Mouse (Mus musculus): ENCODE measurements at regions not wholly inside any gene's neighbourhood (a gene's known extent, or its start where the extent isn't known, plus 50 kb on each side); places are given as distances from the start of the nearest gene placed in this dataset.
A peak's percentile ranks its signal among the peaks of the same experiment; 100 is the strongest.

DNA sequence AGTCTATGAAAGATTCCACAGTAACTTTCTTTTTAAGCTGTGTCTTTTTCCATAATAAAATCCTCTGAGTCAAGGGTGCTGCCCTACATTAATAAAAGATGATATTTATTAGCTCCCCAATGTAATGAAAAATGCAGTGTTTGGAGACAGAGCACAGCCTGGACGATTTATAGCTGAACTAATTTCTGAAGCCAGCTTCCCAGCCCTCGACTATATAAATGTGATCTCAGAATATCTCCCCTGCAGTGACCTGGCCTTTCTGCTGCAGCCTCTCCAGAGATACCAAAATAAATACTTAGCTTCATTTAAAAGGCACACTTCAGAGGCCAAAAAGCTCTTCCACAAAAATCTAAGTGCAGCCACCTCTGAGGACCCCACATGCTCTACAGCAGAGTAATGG lies 534.7 kb downstream of the Zfp619 start:
- DNase-seq (ENCODE audit: extremely low spot score in 1 of 2, low spot score in 1 of 2): no peak

DNA sequence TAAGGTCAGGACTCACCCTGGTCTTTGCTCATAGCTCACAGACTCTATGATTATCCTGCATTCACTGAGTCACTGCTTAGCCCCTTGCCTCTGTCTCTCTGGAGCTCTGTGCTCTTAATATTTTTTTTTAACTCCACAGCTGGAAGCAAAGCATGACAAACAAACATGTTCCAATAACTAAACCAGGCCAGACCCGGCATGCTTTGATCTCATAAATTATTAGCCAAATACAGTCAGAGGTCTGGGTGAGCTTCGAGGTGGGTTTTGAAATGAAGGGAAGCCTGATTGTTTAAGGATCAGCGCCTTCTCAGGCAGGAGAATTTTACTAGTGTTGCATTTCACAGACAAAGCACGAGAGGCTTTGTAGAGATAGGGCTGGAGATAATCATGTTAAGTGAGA lies 541.3 kb downstream of the Zfp619 start:
- no peak for DNase-seq (ENCODE audit: extremely low spot score in 1 of 2, low spot score in 1 of 2)

DNA sequence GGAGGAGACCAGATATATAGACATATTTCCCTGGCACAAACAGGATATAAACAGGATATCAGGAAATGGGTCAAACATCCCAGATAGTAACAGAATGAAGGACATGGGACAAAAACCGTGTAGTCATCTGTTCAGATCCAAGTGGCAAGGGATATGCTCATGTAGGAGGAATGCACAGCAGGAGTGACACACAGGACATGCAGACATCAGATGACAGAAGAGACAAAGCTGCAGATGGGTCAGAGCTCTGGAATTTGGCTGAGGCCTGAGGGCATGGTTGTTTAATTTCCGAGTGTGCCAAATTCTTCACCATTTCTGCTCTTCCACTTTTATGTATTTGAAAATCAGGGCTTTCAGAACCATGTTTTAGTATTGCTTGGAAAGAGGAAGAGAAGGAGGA lies 547.1 kb downstream of the Zfp619 start:
- no peak for DNase-seq (ENCODE audit: extremely low spot score in 1 of 2, low spot score in 1 of 2)

DNA sequence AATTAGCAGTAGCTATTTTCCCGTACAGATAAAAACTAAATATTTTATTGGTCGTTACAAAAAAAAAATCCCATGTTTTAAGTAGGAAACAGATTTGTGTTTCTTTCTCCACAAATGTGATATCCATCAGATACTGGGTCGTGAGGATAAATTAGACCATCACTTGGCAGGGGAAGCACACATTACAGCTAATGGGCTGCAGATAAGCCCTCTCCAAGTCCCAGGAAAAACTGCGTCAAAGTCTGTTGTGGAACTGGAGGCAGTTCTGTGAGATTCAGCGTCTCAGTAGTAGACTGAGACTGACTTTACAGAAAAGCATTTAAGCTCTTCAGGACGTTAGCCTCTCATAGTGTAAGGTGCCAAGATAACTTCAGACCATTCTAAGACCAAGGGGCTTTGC lies 548.0 kb downstream of the Zfp619 start:
- DNase-seq (ENCODE audit: extremely low spot score in 1 of 2, low spot score in 1 of 2): no peak

DNA sequence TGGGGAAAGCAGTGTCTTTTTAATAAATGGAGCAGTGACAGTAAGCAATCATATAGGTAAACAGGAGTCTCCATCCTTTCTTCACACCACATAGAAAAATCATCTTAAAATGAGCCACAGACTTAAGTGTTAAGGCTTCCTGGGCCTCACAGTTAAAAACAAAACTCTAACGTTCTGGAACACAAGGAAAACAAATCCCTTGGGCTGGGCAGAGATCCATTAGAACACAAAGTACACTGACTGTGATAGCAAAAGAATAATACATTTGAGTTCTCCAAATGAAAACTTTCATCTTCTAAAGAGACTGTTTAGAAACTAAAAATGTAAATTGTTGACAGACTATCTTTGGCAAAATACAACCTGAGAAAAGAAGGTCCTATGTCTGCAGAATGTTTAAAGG lies 549.8 kb downstream of the Zfp619 start:
- no peak for DNase-seq (ENCODE audit: extremely low spot score in 1 of 2, low spot score in 1 of 2)

DNA sequence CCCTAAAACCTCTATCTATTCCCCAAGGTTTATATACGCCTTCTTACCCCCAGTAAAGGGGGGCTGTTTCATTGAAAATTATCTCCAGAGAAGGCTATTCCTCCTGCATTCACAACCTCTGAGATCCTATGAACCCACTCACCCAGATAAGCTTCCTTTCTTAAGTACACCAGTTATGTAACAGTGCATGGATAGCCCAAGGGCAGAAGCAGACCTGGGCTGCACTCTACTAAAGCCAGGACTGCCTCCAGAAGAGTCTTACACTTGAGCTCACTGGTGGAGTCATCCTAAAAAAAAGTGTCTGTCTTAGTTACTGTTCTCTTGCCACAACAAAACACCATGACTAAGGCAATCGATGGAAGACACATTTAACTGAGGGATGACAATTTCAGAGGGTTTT lies 553.7 kb downstream of the Zfp619 start:
- no peak for DNase-seq (ENCODE audit: extremely low spot score in 1 of 2, low spot score in 1 of 2)

DNA sequence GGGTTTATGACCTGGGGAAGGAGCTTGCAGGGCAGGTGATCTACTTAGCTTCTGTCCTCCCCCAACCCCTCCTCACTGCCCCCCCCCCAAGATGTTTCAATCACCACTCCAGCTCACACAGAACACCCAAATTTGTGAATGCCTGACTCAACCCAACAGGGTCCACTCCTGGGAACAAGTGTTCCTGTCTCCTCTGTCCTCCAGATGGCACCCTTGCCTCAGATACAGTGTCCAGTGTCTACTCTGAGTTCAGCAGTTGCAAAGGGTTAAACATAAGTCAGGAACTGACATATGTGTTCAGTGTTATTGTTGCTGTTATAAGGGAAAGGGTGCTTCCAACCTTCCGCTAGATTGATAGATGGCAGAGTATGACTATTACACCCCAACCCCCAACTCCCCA lies 554.9 kb downstream of the Zfp619 start:
- DNase-seq (ENCODE audit: extremely low spot score in 1 of 2, low spot score in 1 of 2): peak in 1 of 2 experiments; percentile 30

DNA sequence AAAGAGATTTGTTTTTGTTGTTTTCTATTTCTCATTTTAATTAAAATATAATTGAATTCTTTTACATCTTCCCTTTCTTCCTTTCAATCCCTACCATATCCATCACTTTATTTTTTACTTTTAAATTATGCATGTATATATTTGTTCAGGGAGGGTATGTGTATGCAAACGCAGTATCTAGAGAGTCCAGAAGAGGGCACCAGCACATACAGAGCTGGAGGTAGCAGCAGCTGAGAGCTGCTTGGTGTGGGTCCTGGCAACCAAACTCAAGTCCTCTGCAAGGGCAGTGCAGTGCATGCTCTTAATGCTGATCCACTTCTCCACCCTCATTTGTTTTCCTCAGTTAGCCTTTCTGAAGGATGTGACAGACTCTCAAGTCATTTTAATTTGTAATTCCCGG lies 568.7 kb downstream of the Zfp619 start:
- DNase-seq (ENCODE audit: extremely low spot score in 1 of 2, low spot score in 1 of 2): no peak

DNA sequence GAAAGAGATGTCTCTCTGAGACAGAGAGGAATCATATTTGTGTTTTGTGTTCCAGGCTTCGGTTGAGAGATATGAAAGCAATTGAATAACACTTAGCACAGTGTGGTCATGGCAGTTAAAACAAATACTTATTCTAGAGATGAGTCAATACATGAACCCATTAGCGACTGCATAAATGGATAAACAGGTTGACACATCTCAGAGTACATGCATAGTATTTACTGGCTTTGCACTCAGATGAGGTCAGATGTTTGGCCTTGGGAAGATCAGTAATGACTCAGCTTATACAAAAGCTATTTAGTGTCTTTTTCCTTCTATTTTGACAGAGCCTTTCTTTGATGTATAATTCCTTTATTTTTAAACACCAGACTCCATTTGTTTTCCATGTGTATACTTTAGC lies 579.5 kb downstream of the Zfp619 start:
- no peak for DNase-seq (ENCODE audit: extremely low spot score in 1 of 2, low spot score in 1 of 2)

DNA sequence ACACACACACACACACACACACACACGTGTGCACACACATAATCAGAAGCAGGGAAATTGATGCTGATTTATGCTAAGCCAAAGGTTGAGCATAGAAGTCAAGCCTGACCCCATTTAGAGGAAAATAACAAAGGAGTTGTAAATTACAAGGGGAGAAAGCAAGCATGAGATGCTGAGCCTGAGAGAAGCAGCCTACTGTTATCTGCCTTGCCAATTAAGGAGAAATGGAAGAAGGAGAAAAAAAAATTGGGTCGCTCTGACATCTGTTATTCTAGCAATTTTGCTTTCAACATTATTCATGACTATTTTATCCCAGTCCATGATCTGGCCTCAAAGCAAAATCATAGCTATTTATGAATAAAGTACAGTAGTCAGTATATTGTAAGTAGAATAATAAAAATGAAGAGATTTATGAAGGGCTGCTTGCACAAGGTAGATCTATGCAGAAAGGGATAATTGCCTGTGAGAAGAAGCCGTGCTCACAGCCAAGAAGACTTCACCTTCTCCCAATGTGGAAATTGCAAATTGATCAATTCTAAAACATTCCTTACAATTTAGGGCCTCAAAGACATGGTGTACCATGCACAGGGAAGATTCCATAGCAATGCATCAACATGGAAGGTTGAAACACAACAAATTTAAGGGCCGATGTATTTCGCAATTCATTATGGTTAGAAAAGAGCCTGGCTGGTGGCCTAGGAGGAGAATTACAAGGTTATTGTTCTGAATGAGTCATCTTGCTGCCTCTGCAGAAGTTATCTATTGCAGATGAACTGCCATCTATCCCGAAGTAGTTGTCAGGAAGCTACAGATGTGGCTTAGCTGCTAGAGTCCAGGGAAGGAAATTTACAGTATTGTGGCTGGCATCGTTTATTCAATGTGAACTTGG lies 585.7 kb downstream of the Zfp619 start:
- no peak for DNase-seq (ENCODE audit: extremely low spot score in 1 of 2, low spot score in 1 of 2)

DNA sequence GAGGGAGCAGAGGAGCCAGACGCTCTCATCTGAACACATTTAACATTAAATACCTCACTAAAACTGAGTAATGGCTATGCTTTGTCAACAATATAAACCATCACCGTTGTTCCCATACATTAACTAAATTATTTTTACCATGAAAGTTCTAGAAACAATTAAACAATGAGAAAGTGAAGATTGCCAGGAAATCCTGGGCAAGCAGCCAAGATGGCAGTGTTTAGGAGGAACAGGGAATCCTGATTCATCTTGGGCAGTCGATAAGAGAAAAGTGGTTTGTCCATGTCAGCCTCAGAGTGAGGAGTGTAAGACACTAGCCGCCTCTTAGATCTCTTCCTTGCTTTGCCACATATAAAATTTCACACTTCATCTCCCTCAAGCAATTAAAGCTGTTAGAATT lies 625.3 kb downstream of the Zfp619 start:
- peak; percentile 1 to 34 for DNase-seq (ENCODE audit: extremely low spot score in 1 of 2, low spot score in 1 of 2)

DNA sequence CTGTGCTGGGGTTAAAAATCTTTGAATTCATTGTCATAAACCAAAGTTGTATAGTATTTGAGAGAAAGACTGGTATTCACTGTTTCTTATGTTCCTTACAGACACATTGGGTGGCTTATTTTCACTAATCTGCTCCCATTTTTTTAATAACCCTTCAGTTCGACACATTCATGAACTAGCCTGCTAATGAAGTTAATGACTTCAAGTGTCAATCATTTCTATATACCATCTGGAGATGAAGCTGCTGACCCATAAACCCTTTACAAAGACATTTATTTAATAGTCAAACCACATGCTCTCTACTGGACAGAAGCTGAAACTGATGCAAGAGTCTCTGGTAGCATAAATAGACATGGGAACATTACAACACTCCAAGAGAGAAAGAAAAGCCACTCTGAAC lies 626.9 kb downstream of the Zfp619 start:
- no peak for DNase-seq (ENCODE audit: extremely low spot score in 1 of 2, low spot score in 1 of 2)

DNA sequence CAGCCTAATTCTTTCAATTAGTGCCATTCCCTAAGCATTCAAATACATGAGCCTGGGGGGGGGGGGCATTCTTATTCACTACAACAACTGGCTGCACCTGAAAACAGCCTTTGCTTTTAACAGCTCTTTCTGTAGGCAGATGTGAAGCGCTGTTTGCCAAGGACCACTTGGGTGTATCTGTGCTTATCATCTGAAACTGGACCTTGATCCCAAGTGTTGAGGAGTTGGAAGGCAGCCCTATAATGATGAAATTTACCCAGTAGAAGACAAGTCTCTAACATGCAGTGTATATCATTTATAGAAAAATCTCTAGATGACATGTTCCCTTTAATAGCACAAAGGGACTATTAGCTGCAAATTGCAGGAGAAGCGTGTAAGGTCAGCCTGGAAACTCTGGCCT lies 660.0 kb downstream of the Zfp619 start:
- no peak for DNase-seq (ENCODE audit: extremely low spot score in 1 of 2, low spot score in 1 of 2)

DNA sequence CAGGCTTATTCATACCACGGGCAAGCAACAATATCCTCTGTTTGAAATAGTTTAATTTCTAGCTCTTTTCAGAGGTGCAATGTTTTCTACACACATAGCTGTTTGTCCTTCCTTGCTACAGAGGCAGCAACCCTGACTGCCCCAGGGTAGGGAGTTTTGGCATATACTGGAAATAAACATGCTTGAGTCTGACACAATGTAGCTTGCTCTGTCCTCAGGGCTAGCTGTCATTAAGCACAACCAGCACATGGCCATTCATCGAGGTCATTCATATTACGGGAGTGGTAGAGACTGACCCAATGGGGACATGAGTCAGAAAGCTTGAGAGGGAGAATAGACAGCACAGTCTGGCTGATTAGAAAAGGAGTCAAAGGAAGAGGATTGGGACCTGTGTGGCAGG lies 677.8 kb downstream of the Zfp619 start:
- DNase-seq (ENCODE audit: extremely low spot score in 1 of 2, low spot score in 1 of 2): no peak

DNA sequence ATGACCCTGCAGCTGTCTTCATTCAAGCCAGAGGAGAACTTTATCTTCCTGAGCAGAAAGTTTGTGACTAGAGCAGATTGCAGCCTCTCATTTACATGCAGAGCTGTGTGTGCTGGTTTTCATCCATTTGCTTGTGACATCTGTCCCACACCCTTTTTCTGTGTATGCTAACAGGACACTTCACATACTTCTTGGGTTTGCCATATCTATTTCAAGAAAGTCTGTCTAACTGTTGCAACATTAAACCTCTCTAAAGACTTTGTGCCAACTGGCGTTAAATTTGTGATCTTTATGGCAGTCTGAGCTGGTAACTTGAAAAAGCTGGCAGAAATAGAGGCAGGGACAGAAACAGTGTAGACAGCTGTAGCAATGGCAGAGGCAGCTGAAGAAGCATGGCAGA lies 685.0 kb downstream of the Zfp619 start:
- peak; percentile 49 to 52 for DNase-seq (ENCODE audit: extremely low spot score in 1 of 2, low spot score in 1 of 2)

DNA sequence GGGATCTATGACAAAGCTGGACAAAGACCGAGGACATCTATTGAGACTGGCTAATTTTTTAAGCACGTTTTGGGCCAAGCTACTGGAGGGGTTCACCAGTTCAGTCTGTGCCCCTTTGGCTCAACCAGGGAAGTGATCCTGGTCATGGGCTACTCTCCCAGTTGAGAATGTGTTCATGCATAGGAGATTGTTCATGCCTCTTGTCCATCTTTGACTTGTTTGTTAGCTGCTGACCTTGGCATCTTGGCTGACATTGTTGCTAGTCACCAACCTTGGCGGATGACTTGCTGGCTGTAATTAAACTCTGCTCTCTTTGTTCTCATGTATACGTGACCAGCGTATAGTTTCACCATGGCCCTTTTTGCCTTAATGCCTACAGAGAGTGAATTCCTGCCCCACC lies 686.2 kb upstream of the Vstm2b start:
- no peak for DNase-seq (ENCODE audit: extremely low spot score in 1 of 2, low spot score in 1 of 2)

DNA sequence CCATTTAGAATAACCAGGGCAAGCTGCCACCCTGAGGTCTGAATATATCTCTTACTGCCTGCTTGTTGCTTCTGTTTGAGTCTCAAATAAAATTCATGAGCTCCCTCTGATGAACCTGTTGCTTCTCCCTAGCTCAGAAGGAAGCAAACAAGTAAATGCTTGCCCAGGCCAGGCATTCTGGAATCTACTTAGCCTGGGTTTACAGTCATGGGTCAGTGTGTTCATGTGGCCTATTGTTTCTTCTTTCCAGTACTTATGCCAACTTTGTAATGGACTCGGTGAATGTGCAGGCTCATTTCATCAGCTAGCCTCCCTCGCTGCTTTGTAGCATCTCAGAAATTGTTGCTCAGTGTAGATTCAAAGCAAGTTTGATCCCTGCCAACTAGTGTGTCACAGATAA lies 685.6 kb upstream of the Vstm2b start:
- DNase-seq (ENCODE audit: extremely low spot score in 1 of 2, low spot score in 1 of 2): no peak

DNA sequence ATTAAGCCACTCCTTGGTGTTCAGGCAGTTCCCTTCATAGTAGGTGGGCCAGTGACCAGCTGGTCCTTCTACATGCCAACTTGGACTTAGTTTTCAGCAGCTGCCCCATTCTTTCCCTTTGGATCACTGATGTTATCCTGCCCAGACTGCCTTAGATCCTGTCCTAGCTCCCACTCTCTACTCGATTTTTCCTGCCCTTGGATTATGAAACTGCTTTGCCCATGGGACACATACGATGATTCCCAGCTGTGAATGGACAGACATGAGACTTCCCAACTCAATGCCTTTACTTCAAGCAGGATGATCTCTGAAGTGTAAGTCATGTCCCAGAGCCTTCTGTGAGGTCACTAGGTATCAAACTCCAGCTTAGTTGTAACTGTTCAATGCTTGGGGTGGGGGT lies 684.5 kb upstream of the Vstm2b start:
- no peak for DNase-seq (ENCODE audit: extremely low spot score in 1 of 2, low spot score in 1 of 2)

DNA sequence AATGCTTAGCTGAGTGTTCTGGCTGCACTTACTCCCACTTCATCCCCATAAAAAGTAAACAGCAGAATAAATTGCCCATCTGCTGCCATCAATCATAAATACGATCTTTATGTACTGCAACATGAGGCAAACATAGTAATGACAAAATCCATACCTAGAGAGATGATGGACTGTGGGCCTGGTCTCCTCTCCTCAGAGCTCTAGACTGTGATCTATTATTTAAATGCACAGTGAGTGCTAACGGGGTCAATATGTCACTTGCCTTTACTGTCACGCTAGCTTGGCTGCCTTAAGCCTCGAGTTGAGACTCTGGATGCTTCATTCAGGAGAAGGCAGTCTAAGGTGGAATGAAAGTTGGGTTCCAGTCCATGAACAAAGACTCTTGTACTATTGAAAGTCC lies 683.7 kb upstream of the Vstm2b start:
- DNase-seq (ENCODE audit: extremely low spot score in 1 of 2, low spot score in 1 of 2): no peak

DNA sequence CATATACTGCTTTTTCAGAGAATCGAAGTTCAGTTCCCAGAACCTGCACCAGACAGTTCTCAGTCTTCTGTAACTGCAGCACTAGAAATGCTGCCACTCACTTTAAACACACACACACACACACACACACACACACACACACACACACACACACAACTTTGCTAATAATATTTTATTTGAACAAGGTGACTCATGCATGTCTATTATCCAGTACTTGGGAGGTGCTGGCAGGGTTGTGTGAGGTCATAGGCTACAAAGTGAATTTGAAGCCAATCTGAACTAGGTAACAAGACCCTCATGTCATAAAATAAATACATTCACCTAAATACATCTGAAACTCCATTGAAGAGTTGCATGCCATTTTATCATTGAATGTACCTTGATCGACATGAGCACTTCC lies 682.9 kb upstream of the Vstm2b start:
- DNase-seq (ENCODE audit: extremely low spot score in 1 of 2, low spot score in 1 of 2): no peak

DNA sequence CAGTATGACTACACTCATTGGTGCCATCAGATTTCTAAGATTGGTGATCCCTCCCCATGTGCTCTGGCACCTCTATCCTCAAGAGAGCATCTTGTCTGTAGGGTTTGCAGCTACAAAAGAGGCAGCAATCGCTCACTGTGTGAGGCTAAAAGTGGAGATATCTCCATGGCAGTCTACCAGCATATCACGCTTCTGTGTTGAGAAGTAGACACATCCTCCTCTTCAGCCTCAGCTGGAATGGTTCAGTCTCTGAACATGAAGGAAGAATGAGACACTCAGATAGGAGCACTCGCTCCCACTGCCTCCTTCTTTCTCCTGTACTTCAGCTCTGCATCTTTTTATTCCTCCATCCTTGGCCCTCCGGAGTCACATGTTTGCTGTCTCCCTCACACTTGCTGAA lies 677.6 kb upstream of the Vstm2b start:
- DNase-seq (ENCODE audit: extremely low spot score in 1 of 2, low spot score in 1 of 2): peak; percentile 15 to 38

DNA sequence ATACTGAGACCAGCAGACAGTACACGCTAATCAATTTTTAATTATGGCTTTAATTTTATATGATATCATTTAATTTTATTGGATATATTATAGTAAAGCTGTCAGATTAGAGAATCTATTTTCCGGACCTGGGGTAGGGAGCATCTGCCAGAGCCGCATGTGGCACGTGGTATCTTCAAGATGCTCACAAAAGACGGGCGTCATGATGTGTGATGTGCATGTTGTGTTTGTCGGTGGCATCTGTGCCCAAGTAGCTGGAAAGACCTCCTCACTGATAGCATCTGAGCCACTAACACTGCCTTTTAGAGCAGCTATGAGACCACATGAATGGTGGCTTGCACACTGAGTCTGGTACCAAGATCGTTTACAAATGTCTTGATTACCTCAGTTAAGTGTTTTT lies 652.9 kb upstream of the Vstm2b start:
- no peak for DNase-seq (ENCODE audit: extremely low spot score in 1 of 2, low spot score in 1 of 2)

DNA sequence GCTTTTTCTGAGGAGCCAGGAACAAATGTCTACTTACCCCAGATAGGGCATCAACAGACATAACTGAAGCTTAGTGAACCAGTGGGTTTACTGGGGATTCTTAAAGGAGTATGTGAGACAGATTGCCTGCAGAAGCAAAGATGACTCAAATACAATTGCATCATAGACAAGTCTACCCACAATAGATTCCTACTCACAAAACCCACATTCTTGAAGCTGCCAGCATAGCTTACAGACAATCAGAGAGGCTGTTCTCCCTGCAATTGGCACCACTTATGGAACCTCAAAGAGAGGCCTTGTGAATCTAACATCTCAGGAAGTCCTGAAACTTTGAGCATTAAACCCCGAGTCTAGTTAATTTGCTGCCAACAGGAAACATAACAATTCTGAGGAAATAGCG lies 649.6 kb upstream of the Vstm2b start:
- peak in 1 of 2 experiments; percentile 22 for DNase-seq (ENCODE audit: extremely low spot score in 1 of 2, low spot score in 1 of 2)

Measured in frontal cortex, adult 2 months (tissue).